Mouse (Mus musculus) Patski (cell line): ENCODE data around the gene Slc44a5. TPM values are rescaled to one million over a fixed set of nuclear protein-coding genes. Genes with fewer than 3 reads are reported as not detected.
A peak's percentile ranks its signal among the peaks of the same experiment; 100 is the strongest.

Experiments used
- ATAC-seq: fragments of 100-300 bp; one replicate; pipeline ENCODE4 v1.8.0; 2021
- CTCF ChIA-PET: fragments of 350-600 bp; sonication (Branson Sonifier 250); formaldehyde crosslinking; loops from one replicate; lab custom pipeline; 2022; ENCODE audit warnings: inconsistent platforms; lab: Charles Lee
- POLR2A ChIA-PET: fragments of 350-600 bp; sonication (Branson Sonifier 250); formaldehyde crosslinking; loops from one replicate; lab custom pipeline; 2022; ENCODE audit warnings: antibody characterized with exemption, inconsistent platforms; lab: Charles Lee
- DNase-seq: peaks from one replicate; pipeline ENCODE4 v3.0.0-alpha.2; 2011; ENCODE audit warnings: low read depth, low spot score
- H3K27me3 ChIP-seq: fragments of 371-371 bp; one replicate; pipeline ENCODE4 v1.5.1; 2021
- CTCF ChIP-seq: fragments of 100-300 bp; IDR thresholded peaks from one replicate; pipeline ENCODE4 v1.5.1; 2021
- in situ Hi-C: fragments of 300-500 bp; cut with MboI; formaldehyde crosslinking; loops from 3 replicates; pipeline ENCODE4 v1.11.1; 2018; ENCODE audit warnings: low pct_unique_long_range_greater_than_20kb, mixed read lengths
- polyA plus RNA-seq: library from polyadenylated mRNA; unstranded; gene quantifications from one replicate; pipeline ENCODE4 v1.2.3, GENCODE M21; 2021

Slc44a5 gene
- polyA plus RNA-seq: 5.0 TPM

- ATAC-seq: peak; percentile 33
- CTCF ChIA-PET: interaction anchor here (1.2 to 1.3 kb wide), 2 partner anchors 12 to 14 kb away, joined by 3 to 4 read pairs; no protein-coding TSS in a partner anchor
- no peak for DNase-seq
- peaks cover 4% of the 10 kb centered on the region for H3K27me3 ChIP-seq
- in situ Hi-C loops: no loop called here
- TF ChIP-seq CTCF: no peak
- POLR2A ChIA-PET: interaction anchor here (1.4 kb wide), 1 partner anchor 11 kb away, joined by 3 read pairs; no protein-coding TSS in a partner anchor
Measured at GRCm38 (mm10) chr3:153973171-153973948, at the start of gene Slc44a5. Gene Slc44a5, plus strand, starts transcription at chr3:153973436.

DNA sequence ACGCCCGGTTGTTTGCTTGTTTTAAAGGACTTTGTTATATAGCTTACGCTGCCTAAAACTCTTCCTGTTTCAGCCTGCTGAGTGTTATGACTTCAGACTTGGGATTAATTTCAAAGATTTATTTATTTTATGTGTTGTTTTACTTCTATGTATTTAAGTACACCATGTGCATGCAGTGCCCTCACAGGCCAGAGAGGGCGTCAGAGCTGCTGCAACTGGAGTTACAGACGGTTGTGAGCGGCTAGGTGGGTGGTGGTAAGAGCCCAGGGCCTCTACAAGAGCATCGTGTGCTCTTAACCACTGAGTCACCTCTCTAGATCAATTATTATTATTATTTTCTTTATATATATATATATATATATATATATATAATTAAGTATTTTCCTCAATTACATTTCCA is 46.9 kb upstream of the Slc44a5 start:
- in situ Hi-C loops: no loop called here
- POLR2A ChIA-PET: interaction anchor here (0.9 kb wide), 1 partner anchor 14 kb away, joined by 4 read pairs; no protein-coding TSS in a partner anchor
- ATAC-seq (no peak), DNase-seq (no peak)
- no peaks in the 10 kb centered on the region for H3K27me3 ChIP-seq
- CTCF ChIA-PET: no interaction called here
- TF ChIP-seq CTCF: no peak

GRCm38 (mm10) chr3:153929526-153929925 is 43.7 kb upstream of the Slc44a5 start:
- in situ Hi-C loops: no loop called here
- no peak for ATAC-seq
- H3K27me3 ChIP-seq: no peaks in the 10 kb centered on the region
- TF ChIP-seq CTCF: no peak
- ChIA-PET POLR2A (interaction anchor here (0.8 to 1.3 kb wide), 2 partner anchors 8 to 17 kb away, joined by 4 to 5 read pairs; partner anchors contain the start of gene Rabggtb), CTCF (interaction anchor here (1.0 to 2.4 kb wide), 3 partner anchors 11 to 21 kb away, joined by 3 to 8 read pairs (median 4); no protein-coding TSS in a partner anchor)
- no peak for DNase-seq

GRCm38 (mm10) chr3:153932461-153932860 is 40.8 kb upstream of the Slc44a5 start:
- TF ChIP-seq CTCF: no peak
- CTCF ChIA-PET: interaction anchor here (1.0 kb wide), 1 partner anchor 27 kb away, joined by 3 read pairs; no protein-coding TSS in a partner anchor
- H3K27me3 ChIP-seq: no peaks in the 10 kb centered on the region
- ATAC-seq (no peak), DNase-seq (no peak)
- POLR2A ChIA-PET: no interaction called here
- in situ Hi-C loops: no loop called here

DNA sequence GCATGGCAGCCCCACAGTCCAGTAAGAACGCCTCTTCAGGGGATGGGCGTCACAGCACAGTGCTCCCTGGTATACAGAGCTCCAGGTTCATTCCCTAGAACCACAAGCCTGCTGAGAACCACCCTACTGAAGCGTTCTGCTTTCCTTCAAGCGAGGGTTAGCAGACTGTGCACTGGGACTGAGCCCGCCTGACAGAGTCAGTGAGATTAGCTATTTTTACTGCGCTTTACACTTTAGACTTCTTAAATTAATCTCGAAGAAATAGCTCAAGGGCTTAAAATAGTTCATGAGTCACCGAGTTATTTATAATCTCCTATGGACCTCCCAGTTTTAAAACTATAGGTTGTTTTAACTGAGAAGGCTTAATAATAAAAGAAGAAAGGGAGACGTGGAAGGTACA is 37.4 kb upstream of the Slc44a5 start:
- no peak for ATAC-seq
- DNase-seq: no peak
- ChIA-PET CTCF (interaction anchor here (1.4 to 1.5 kb wide), 2 partner anchors 14 to 32 kb away, joined by 4 to 5 read pairs; no protein-coding TSS in a partner anchor), POLR2A (interaction anchor here (2.1 kb wide), 1 partner anchor 22 kb away, joined by 7 read pairs; the partner anchor contains the start of gene Rabggtb)
- in situ Hi-C loops: no loop called here
- TF ChIP-seq CTCF: no peak
- no peaks in the 10 kb centered on the region for H3K27me3 ChIP-seq

DNA sequence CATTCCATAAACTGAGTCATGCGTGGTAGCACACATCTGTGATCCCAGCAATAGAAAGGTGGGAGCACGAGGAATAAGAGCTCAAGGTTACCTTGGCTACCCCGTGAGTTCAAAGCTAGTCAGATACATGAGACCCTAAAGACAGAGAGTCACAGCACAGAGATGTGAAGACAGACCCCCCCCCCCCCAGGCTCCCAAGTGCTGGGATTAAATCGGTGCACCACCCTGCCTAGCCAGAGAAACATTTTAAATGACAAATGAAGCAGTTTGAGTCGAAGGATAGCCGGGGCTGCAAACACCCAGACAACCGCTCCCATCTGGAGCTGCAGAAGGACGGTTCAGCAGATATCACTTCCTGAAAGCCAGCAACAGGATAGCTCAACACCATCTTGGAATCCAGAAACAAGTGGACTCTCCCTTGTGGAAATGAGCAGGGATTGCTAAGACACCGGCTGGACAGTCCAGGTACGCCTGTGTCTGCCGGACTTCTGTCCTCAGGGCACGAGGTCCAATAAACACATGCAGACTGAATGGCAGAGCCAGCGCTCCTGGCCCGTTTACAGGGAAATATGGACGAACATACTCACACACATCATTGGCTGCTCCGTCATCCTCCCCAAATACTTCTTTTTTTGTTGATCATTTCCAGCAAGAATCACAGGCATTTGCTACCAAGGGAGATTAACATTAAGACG is 36.0 kb upstream of the Slc44a5 start:
- POLR2A ChIA-PET: interaction anchor here (0.7 to 2.1 kb wide), 4 partner anchors 8 to 757 kb away, joined by 3 to 7 read pairs (median 4); partner anchors contain the start of gene Rabggtb
- CTCF ChIA-PET: interaction anchor here (0.7 to 1.2 kb wide), 3 partner anchors 10 to 72 kb away, joined by 3 read pairs; partner anchors contain the start of gene Rabggtb
- ATAC-seq: no peak

GRCm38 (mm10) chr3:153940021-153940420 is 33.2 kb upstream of the Slc44a5 start:
- ATAC-seq: no peak
- no peak for TF ChIP-seq CTCF
- DNase-seq: no peak
- ChIA-PET CTCF (interaction anchor here (1.4 to 2.0 kb wide), 2 partner anchors 9 to 35 kb away, joined by 3 to 7 read pairs; no protein-coding TSS in a partner anchor), POLR2A (interaction anchor here (1.6 kb wide), 1 partner anchor 27 kb away, joined by 4 read pairs; no protein-coding TSS in a partner anchor)
- H3K27me3 ChIP-seq: no peaks in the 10 kb centered on the region
- in situ Hi-C loops: no loop called here

More for the DNA sequence above, 36.0 kb upstream of the Slc44a5 start:
- no peak for TF ChIP-seq CTCF
- in situ Hi-C loops: no loop called here
- no peak for DNase-seq
- no peaks in the 10 kb centered on the region for H3K27me3 ChIP-seq

GRCm38 (mm10) chr3:153940486-153940885 is 32.8 kb upstream of the Slc44a5 start:
- no peaks in the 10 kb centered on the region for H3K27me3 ChIP-seq
- in situ Hi-C loops: no loop called here
- DNase-seq (no peak), ATAC-seq (no peak)
- POLR2A ChIA-PET: no interaction called here
- CTCF ChIA-PET: interaction anchor here (1.0 to 2.0 kb wide), 5 partner anchors 9 to 36 kb away, joined by 3 to 7 read pairs (median 3); no protein-coding TSS in a partner anchor
- TF ChIP-seq CTCF: no peak

- no peak for TF ChIP-seq CTCF
- ChIA-PET CTCF (interaction anchor here (1.0 to 2.4 kb wide), 8 partner anchors 8 to 37 kb away, joined by 3 to 12 read pairs (median 3); no protein-coding TSS in a partner anchor), POLR2A (interaction anchor here (0.6 kb wide), 1 partner anchor 42 kb away, joined by 3 read pairs; no protein-coding TSS in a partner anchor)
- no peaks in the 10 kb centered on the region for H3K27me3 ChIP-seq
- in situ Hi-C loops: no loop called here
- DNase-seq (no peak), ATAC-seq (no peak)
Measured at GRCm38 (mm10) chr3:153941613-153942012, 31.6 kb upstream of the Slc44a5 start.
